Mouse (Mus musculus) c-Kit-positive CD71-negative TER-119-negative erythroid progenitor cells, embryonic 14.5 days (primary cell): ENCODE results near the gene Pdzk1ip1.

Experiments
- DNase-seq: peaks from one replicate; pipeline ENCODE4 v3.0.0-alpha.2; 2013; ENCODE audit warnings: low read depth

Pdzk1ip1 gene

GRCm38 (mm10) chr4:115088611-115089338 is at the start of gene Pdzk1ip1:
Gene Pdzk1ip1, plus strand, starts transcription at chr4:115088708.
- DNase-seq = no peak

- no peak for DNase-seq
These were observed 42.9 kb upstream of the Pdzk1ip1 start for GRCm38 (mm10) chr4:115045621-115046020.

GRCm38 (mm10) chr4:115047750-115048149 is 40.8 kb upstream of the Pdzk1ip1 start:
- DNase-seq = peak; percentile 87

GRCm38 (mm10) chr4:115048190-115048589 is 40.3 kb upstream of the Pdzk1ip1 start:
- DNase-seq = no peak

DNA sequence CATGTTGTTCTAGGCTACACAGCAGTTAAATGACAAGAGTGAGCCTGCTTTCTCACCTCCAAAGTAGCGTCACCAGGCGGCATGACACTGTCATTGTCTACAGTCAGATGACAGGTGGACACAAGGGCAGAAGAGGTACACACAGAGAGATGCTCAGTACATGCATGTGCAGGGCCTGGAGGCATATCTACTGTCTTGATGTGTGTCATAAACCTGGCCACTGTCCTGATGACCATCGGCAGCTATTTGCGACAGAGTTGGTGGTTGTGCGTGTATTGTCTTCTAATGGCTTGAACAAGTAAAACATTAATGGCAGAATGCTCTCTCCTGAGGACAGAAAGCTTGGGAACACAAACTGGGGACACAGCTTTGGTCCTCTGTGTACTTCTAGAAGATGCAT is 37.3 kb upstream of the Pdzk1ip1 start:
- DNase-seq = no peak

DNA sequence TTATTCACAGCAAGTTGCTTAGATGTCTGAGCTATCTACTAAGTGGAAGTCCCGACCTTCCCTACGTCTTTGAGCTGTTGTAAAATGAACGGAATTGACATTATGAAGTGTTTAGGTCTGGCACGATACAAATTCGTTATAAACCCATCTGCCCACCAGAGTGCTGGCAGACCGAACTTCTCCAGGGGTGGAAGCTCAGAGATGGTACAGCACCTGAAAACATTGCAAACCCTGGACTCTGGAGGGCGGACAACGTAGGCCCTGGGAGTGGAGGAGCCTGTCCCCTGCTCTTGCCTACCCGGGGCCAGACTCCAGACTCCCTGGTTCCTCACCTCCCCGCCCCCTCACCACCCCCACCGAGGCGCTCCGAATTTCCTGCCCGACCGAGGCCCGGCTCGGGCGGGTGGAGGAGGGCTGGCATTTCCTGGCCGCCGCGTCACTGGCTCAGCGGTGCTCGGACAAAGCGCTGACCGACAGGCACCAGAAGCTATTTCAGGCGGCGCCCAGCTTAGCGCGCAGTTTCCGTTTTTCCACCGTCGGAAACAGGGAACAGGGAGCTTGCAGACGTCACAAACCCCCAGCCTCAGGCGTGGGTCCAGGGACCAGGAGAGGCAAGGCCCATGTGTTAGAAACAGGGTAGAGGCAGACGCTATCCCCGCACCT is 36.0 kb upstream of the Pdzk1ip1 start:
- no peak for DNase-seq

DNA sequence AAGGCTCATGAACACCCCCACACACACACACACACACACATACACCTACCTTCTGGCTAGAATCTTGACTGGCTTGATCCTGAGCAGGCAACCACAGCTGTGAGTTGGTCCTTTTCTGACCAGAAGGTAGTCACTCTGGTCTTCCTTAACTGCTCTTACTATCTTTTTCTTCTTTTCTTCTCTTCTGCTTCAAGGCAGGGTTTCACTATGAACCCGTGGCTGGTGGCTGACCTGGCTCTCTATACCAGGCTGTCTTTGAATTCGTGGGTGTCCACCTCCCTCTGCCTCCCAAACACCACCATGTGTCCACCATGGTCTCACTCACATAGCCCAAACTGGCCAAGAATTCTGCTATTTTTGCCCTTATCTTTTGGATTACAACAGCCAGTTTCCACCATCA is 33.5 kb upstream of the Pdzk1ip1 start:
- no peak for DNase-seq

DNA sequence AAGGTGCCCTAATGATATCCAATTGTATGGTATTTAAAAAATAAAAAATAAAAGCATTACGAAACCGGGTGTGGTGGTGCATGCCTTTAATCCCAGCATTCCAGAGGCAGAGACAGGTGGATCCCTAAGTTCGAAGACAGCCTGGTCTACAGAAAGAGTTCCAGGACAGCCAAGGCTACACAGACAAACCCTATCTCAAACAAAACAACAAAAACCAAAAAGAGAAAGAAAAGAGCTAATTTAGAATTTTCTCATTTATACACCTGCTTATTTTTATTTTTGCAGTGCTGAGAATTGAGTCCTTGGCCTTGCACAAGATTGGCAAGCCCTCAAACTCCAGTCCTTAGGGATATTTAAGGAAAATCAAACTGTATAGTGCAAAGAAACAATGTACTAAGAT is 32.8 kb upstream of the Pdzk1ip1 start:
- no peak for DNase-seq

- DNase-seq = no peak
These were observed 32.1 kb upstream of the Pdzk1ip1 start, which contains the start of gene Tal1 for GRCm38 (mm10) chr4:115056371-115056920. Gene Tal1, plus strand, starts transcription at chr4:115056426.

GRCm38 (mm10) chr4:115056921-115057673 is 31.4 kb upstream of the Pdzk1ip1 start:
- no peak for DNase-seq

GRCm38 (mm10) chr4:115057674-115058316 is 30.7 kb upstream of the Pdzk1ip1 start:
- DNase-seq = no peak

DNA sequence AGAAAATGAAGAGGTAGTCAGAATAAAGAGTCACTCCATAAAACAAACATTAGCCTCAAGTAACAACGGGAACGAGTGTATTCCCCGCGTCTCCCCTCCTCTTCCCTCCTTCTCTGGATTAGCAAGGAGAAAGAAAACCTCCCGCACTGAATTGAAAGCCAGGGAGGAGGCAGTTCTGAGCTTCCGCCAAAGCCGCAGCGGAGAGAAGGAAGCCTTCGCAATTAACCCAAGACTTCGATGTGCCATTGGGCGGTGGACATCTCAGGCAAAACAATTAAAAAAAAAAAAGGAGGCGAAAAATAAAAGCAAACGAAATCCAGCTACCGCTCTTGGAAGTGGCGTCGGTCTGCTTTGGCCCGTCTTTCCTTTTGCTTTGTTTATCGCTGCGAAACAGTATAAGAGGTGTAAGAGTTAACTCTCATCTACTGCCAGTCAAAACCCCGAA is 30.2 kb upstream of the Pdzk1ip1 start:
- no peak for DNase-seq

GRCm38 (mm10) chr4:115058871-115059590 is 29.5 kb upstream of the Pdzk1ip1 start:
- DNase-seq = no peak

DNA sequence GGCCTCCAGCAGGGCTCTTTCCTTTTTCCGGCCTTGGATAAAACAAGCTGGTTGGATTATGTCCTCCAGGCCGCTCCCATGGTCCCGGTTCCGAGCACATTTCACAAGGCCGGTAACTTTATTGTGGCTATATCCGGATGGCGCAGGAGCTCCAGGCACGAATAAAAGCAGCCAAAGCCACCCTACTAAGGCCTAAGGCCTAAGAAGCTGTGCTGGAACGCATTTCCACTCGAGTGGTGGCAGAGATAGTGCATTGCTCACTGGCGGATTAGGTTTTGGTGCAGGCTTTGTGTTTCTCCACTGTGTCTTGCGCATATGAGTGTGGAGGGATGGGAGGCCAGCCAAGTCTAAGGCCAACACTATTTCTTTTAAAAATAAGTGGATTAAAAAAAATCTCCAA is 28.6 kb upstream of the Pdzk1ip1 start:
- no peak for DNase-seq

GRCm38 (mm10) chr4:115060753-115061152 is 27.8 kb upstream of the Pdzk1ip1 start:
- DNase-seq = no peak

GRCm38 (mm10) chr4:115062540-115062874 is 26.0 kb upstream of the Pdzk1ip1 start:
- DNase-seq = no peak

DNA sequence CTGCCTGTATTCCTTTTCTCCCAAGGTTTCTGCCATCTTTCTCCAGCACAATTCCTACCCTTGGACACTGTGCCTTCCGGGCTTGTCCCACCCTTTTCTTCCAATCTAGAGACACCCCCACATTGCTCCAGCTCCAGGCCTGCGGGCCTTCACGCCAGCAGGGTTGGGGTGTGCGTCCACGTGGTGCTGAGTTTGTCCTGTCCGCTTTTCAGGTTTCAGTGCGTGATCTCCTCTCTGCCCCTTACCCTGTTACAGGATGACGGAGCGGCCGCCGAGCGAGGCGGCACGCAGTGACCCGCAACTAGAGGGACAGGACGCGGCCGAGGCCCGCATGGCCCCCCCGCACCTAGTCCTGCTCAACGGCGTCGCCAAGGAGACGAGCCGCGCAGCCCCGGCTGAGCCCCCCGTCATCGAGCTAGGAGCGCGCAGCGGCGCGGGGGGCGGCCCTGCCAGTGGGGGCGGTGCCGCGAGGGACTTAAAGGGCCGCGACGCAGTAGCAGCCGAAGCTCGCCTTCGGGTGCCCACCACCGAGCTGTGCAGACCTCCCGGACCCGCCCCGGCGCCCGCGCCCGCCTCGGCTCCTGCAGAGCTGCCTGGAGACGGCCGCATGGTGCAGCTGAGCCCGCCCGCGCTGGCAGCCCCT is 25.5 kb upstream of the Pdzk1ip1 start:
- no peak for DNase-seq

DNA sequence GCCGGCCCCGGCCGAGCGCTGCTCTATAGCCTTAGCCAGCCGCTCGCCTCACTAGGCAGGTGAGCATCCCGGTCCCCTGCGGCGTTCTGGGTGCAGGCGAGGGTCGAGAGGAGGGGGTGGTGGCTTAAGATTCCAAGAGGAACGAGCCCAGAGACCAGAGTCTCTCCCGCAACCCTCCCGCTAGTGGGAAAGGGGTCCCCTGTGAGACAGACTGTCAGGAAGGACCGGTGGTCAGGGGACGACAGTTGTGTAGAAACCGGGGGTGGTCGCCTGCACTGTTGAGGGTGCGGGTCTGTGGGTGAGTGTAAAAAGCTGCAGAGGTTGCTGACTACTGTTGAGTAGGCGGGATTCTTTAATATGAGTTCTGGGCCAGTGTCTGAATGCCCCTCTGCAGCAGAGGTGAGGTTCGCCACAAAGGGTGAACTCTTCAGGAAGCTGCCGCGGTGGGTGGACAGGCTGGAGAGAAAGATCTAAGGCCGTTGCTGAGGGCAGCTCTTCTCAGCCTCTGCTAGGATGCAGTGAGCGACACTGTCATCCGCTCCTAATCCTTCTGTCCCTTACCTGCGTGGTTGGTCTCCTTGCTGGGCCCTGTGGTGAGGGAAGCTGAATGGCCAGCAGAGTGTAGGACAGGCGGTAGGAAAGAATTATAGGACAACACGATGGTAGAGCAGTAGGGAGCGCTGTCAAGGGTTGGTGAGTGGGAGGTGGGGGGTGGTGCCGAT is 24.8 kb upstream of the Pdzk1ip1 start:
- no peak for DNase-seq

- no peak for DNase-seq
These were observed 16.8 kb upstream of the Pdzk1ip1 start for GRCm38 (mm10) chr4:115071668-115072067.

DNA sequence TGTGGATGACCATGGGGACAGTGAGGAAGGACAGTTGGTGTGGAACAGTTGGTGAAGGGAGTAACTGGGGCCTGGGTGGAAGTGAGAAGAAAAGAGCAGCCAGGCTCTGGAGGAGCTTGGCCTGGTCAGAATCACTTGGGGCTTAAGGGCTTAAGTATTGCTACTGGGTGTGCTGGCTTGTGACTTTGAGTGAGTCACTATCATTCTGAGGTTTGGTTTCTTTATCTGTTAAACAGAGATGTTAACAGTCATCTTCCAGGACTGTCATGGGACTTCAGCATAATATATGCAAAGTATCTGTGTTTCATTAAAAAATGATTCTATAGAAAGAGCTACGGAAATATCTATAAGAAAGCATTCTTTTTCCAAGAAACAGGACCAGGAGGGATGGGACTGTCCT is 13.7 kb upstream of the Pdzk1ip1 start:
- no peak for DNase-seq
